Mouse (Mus musculus): ENCODE measurements at regions not wholly inside any gene's neighbourhood (a gene's known extent, or its start where the extent isn't known, plus 50 kb on each side); places are given as distances from the start of the nearest gene placed in this dataset.

DNA sequence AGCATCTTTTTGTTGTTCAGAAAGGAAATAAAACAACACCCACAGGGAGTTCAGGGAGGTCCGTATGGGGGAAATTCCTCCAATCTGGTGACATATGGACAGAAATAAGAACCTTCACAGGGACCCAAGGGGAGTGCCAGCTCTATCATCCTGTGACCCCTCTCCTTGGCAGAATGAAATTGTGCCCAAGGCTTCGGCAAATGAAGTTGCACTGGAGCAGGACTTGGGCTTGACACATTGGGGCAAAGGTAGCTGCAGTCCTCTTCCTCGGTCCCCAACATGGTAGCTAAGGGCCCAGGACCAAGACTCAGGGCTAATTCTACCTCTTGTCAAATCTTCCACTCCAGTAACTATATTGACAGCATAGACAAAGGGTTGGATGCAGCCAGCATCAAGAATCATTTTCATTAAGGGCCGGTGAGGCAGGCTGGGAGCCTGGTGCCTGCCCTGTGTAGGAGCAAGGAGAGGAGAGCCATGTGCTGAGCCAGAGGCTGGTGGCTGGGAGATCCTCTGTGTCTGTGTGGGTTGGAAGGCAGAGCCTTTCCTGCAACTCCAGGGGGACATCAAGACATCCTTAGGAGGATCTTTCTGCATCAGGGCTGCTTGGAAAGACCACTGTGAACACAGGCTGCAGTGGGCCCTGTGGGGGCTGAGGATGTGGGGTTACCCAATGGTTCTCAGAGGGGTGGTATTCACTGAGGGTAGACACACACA is 59.2 kb upstream of the Slco4a1 start:
- no peak for TF ChIP-seq GATA1 (IDR thresholded peaks at IDR 0.05; ENCODE audit: borderline replicate concordance, low read length)
- no peak for TF ChIP-seq FLI1 (IDR thresholded peaks at IDR 0.05; ENCODE audit: low read length)

Measured in megakaryocyte, embryonic 14.5 days (primary cell).